Mouse (Mus musculus) erythroblast, embryonic 14.5 days (primary cell): ENCODE data around the gene Plcb3.

Experiments
- GATA1 ChIP-seq: IDR thresholded peaks from 2 replicates; pipeline ENCODE4 v1.6.1; 2012; ENCODE audit warnings: low read length, inconsistent platforms, mixed read lengths
- TAL1 ChIP-seq: IDR thresholded peaks from 3 replicates; pipeline ENCODE4 v1.6.1; 2012; ENCODE audit warnings: low read length, inconsistent platforms, mixed read lengths

- no peak for TF ChIP-seq GATA1
- TF ChIP-seq TAL1, result no peak
Measured at GRCm38 (mm10) chr19:6907811-6908540, 68.3 kb downstream of the Plcb3 start.
